Mouse (Mus musculus): ENCODE measurements around the gene Rnf10.

Rnf10 gene

DNA sequence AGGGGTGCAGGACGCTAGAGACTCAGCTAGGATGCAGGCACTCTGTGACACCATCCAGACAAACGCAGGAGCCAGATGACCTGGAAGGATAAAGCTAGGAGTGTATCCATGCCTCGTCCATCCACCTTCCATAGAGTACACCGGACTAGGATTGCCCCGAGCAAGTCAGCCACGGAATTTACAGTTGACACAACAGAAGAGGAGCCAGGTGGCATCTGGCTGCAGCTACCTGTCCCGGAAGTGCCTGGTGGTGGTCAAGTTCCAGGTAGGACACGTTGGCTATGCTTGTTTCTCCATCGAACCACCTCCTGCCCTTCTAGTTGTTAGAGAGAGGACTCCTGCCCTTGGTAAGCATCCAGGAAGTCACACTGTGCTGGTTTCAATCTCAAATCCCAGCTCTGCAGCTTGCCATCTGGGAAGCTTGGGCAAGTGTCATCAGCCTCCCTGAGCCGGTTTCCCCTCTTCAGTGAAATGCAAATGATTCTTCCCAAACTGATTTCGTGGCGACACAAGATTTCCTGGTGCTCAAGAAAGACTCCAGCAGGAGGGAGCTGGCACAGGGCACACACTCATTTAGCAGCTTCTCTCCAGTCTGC, 78.0 kb downstream of the Rnf10 start:
- no peak for DNase-seq (ENCODE audit: low read depth)

DNA sequence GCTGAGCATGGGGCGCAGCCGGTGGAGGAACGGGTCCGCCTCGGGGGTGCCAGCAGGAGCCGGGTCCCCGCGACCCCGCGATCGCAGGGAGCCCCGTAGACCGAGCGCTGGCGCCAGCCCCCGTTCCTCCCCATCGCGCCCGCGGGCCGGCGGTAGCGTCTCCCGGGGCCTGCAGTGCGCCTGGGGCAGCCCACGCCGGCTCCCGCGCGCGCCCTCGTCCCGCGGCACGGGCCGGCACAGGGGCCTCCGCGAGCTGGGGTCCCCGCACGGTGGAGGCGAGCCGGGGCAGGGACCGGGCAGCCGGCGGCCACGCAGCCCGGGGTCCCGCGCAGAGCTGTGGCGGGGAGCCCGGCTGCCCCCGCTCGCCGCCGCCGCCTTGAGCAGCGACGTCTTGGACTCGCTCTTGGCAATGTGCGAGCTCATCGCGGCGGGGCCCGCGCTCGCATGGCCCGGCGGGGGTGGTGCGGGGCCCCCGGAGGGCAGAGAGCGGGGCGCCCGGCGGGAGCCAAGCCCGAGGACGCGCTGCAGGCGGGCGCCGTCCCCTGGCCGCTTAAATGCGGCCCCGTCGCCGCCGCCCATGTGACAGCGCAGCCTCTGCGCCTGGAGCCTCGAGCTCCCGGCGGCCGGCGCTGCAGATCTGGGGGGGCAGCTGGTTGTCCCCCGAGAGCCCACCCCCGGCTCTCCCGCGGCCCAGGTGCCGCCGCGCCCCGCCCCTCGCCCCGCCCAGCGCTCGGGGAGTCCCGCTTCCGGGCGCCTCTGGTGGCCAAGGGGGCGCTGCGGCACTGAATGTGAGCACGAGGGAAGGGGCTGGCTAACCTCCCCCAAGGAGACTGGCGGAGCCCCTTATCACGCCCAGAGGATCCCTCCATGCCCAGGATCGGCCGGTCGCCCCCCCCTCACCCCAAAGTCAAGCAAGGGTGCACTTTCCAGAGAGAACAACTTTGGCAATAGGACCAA, 78.8 kb downstream of the Rnf10 start, which contains the start of gene Cabp1:
Cabp1 (minus strand) TSS at position 713 of the 957 bp plus-strand sequence.
- no peak for DNase-seq (ENCODE audit: low read depth)

DNA sequence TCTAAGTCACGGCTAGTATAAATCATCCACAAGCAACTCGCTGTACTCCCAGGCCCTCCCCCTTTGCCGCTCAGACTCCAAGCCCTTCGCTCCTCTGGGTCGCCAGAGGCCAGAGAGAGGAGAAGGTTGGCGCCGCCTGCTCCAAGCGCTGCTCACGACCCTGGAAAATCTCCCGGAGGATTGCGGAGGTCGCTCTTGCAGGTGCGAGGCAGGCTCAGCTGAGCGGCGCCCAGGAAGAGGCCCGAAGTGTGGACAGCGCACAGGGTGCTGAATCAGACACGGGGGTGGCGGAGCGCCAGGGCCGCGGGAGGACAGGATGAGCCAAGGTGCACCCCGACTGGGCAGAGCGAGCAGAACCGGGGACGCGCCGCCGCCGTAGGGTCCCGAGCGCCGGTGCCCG, 79.5 kb downstream of the Rnf10 start:
- peak; percentile 20 for DNase-seq (ENCODE audit: low read depth)

DNA sequence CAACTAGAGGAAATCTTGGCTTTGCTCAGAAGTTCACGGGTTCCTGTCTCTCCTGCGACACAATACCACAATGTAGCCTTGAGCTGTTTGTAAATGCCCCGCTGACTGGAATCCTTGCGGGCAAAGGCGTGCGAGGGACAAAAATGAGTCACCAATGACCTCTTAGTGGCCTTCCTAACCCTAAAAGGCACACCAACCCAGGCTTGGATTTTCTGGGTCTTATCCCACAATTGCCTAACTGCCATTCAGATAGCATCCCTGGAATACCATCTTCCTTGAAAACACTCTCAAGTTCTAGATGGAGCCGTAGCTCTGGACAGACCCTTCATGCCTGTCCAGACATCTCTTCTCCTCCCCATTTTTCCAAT, 79.9 kb downstream of the Rnf10 start:
- no peak for DNase-seq (ENCODE audit: low read depth)

DNA sequence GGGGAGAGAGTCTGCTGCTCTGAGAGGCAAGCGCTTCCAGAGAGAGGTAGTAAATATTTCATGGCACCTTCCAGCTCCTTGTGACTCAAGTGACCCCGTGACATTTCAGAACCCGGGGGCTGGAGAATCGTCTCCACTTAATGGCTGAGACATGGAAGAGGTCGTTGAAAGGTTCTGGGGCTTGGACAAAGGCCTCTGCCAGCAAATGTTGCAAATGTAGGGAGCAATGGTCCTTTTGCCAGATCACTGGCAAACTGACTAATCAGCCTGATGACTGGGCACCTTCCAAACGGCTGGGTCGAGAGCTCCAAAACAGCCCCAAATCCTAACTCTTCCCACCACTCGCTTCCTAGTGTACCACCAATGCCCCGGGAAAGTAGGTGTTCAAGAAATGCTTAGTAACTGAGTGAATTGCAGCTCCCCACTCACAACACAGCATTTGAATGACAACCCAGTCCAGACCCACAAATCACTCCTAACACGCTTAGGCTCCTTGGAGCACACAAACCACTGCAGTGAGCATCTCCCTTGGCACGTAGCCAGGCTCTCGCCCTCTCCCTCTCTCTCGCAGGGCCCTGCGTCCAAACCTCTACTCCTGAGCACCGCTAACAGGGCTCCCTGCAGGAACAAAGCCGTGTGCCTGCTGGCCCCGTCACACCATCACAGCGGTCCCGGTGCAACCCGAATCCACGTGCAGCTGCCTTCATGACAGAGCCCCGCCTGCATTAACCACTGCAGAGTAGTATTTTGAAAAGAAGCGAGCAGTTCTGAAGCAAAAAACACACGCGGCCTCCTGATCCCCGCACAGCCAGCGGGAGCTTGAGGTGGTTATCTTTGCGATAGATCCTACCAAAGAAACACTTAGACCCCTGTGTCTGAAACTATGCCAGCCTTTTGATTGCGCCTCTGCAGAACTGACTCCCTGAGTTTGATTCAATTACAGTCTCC, 80.5 kb downstream of the Rnf10 start:
- peak; percentile 52 for DNase-seq (ENCODE audit: low read depth)
